Mouse (Mus musculus): ENCODE data around the gene Paqr7. TPM values are rescaled to one million over a fixed set of nuclear protein-coding genes. Genes with fewer than 3 reads are reported as not detected.

The Paqr7 gene
- total and polyA plus RNA-seq, 3 experiments = 0.19 to 2.4 TPM; not detected in 1

DNA sequence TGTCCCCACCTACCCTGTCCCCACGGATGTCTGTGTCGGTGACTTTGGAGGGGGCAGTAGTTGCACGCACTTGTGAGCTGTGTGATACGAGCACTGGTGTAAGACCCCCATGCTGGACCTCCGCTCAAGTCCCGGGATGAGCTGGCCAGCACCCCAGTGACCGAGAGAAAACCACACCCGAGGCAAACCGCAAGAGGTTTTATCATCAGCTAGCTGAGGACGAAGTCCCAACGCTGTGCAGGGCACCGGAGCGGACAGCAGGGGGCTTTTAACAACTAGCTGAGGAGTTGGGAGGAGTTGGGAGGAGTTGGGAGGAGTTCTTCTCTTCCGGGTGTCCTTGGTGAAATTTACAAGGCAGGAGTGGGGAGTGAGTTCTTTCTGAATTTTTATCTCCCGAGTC, 16.3 kb downstream of the Paqr7 start:
- Histone ChIP-seq H3K9me3 (replicated peaks; ENCODE audit: insufficient read depth, low read length) (no peaks in the 10 kb centered on the region), H3K4me1 (ENCODE audit: control insufficient read depth in 1 of 2, insufficient read depth in 2 of 2, low read length in 2 of 2) (peaks cover 16 to 17% of the 10 kb centered on the region in 2 experiments), H3K36me3 (ENCODE audit: control insufficient read depth in 1 of 2, insufficient read depth in 2 of 2, low read length in 2 of 2) (peaks cover 0 to 17% of the 10 kb centered on the region in 2 experiments; a peak in 3 of 4 replicates), H3K9ac (ENCODE audit: control insufficient read depth, low read depth, low read length, poor library complexity, severe bottlenecking) (no peak overlapping the region), H3K27me3 (ENCODE audit: control insufficient read depth in 1 of 2, insufficient read depth in 2 of 2, low read length in 2 of 2) (no peaks in the 10 kb centered on the region), H3K27ac (ENCODE audit: control insufficient read depth, low read depth, low read length) (no peak overlapping the region), H3K79me2 (ENCODE audit: control insufficient read depth, insufficient read depth, low read length, poor library complexity) (peaks cover 24% of the 10 kb centered on the region), H3K4me3 (ENCODE audit: control insufficient read depth in 1 of 2, insufficient read depth in 1 of 2, low read depth in 2 of 2, low read length in 2 of 2) (no peak overlapping the region)
- TF ChIP-seq NELFE (IDR thresholded peaks at IDR 0.05; ENCODE audit: low read depth, low read length) (no peak), MAFK (IDR thresholded peaks at IDR 0.05; ENCODE audit: borderline replicate concordance, low read depth, low read length) (no peak), KAT2A (conservative IDR thresholded peaks at IDR 0.05; ENCODE audit: low read depth, low read length) (no peak), MAZ (IDR thresholded peaks at IDR 0.05; ENCODE audit: low read depth, low read length) (no peak), ETS1 (IDR thresholded peaks at IDR 0.05; ENCODE audit: low read depth, low read length) (no peak), GATA1 (IDR thresholded peaks at IDR 0.05; ENCODE audit: low read depth, low read length) (no peak), JUND (IDR thresholded peaks at IDR 0.05; ENCODE audit: low read depth, low read length) (no peak), POLR2AphosphoS5 (IDR thresholded peaks at IDR 0.05; ENCODE audit: borderline replicate concordance, low read depth, low read length) (no peak), GABPA (IDR thresholded peaks at IDR 0.05; ENCODE audit: low read depth, low read length) (no peak), HCFC1 (IDR thresholded peaks at IDR 0.05; ENCODE audit: low read depth, low read length) (no peak), ELF1 (IDR thresholded peaks at IDR 0.05; ENCODE audit: low read depth, low read length) (no peak), MAX (IDR thresholded peaks at IDR 0.05; ENCODE audit: low read length) (no peak), BHLHE40 (IDR thresholded peaks at IDR 0.05; ENCODE audit: borderline replicate concordance, low read depth, low read length) (no peak), USF1 (IDR thresholded peaks at IDR 0.05; ENCODE audit: low read depth, low read length) (no peak)
- DNase-seq (ENCODE audit: low read depth, low spot score) = no peak

- Histone ChIP-seq H3K79me2 (ENCODE audit: control insufficient read depth, insufficient read depth, low read length, poor library complexity) (peaks cover 26% of the 10 kb centered on the region), H3K27me3 (ENCODE audit: control insufficient read depth in 1 of 2, insufficient read depth in 2 of 2, low read length in 2 of 2) (no peaks in the 10 kb centered on the region), H3K9me3 (replicated peaks; ENCODE audit: insufficient read depth, low read length) (no peaks in the 10 kb centered on the region), H3K4me3 (ENCODE audit: control insufficient read depth in 1 of 2, insufficient read depth in 1 of 2, low read depth in 2 of 2, low read length in 2 of 2) (no peak overlapping the region), H3K27ac (ENCODE audit: control insufficient read depth, low read depth, low read length) (no peak overlapping the region), H3K36me3 (ENCODE audit: control insufficient read depth in 1 of 2, insufficient read depth in 2 of 2, low read length in 2 of 2) (peaks cover 0 to 15% of the 10 kb centered on the region in 2 experiments; a peak in 3 of 4 replicates), H3K4me1 (ENCODE audit: control insufficient read depth in 1 of 2, insufficient read depth in 2 of 2, low read length in 2 of 2) (peaks cover 9 to 14% of the 10 kb centered on the region in 2 experiments), H3K9ac (ENCODE audit: control insufficient read depth, low read depth, low read length, poor library complexity, severe bottlenecking) (no peak overlapping the region)
- DNase-seq (ENCODE audit: low read depth, low spot score) = no peak
- no peak for TF ChIP-seq NRF1 (IDR thresholded peaks at IDR 0.05; ENCODE audit: insufficient read depth, low read depth, low read length, poor library complexity, severe bottlenecking)
- TF ChIP-seq JUND (IDR thresholded peaks at IDR 0.05; ENCODE audit: low read depth, low read length) = no peak
- no peak for TF ChIP-seq SIN3A (IDR thresholded peaks at IDR 0.05; ENCODE audit: low read length)
- TF ChIP-seq CHD1 (IDR thresholded peaks at IDR 0.05; ENCODE audit: low read depth, low read length) = no peak
- no peak for TF ChIP-seq GABPA (IDR thresholded peaks at IDR 0.05; ENCODE audit: low read depth, low read length)
- TF ChIP-seq MEF2A (IDR thresholded peaks at IDR 0.05; ENCODE audit: extremely low read depth, insufficient replicate concordance, low read depth, low read length, poor library complexity, severe bottlenecking) = no peak
- no peak for TF ChIP-seq ZC3H11A (IDR thresholded peaks at IDR 0.05; ENCODE audit: low read depth, low read length)
- no peak for TF ChIP-seq RCOR1 (IDR thresholded peaks at IDR 0.05; ENCODE audit: low read depth, low read length)
- TF ChIP-seq MXI1 (IDR thresholded peaks at IDR 0.05; ENCODE audit: low read depth, low read length) = no peak
Measured at GRCm38 (mm10) chr4:134514309-134514930, 17.9 kb downstream of the Paqr7 start.

Data from MEL (cell line).